Mouse (Mus musculus) small intestine, adult 2 months (tissue): ENCODE measurements around the gene Stau1.

Source experiments
- CTCF ChIP-seq: fragments of 200-500 bp; IDR thresholded peaks from 2 replicates; pipeline ENCODE4 v1.5.1; 2012; ENCODE audit warnings: low read depth, mild to moderate bottlenecking, control low read depth, inconsistent platforms, low read length, moderate library complexity, mixed read lengths; ENCODE audit not compliant: insufficient replicate concordance, insufficient read length; ENCODE audit errors: extremely low read depth
- POLR2A ChIP-seq: fragments of 200-500 bp; IDR thresholded peaks from 2 replicates; pipeline ENCODE4 v1.6.1; 2012; ENCODE audit warnings: low read depth, mild to moderate bottlenecking, control low read depth, inconsistent platforms, low read length, moderate library complexity

- TF ChIP-seq CTCF (no peak), POLR2A (no peak)
These were observed 53.0 kb downstream of the Stau1 start for GRCm38 (mm10) chr2:166943146-166943545.
